Mouse (Mus musculus) forebrain, embryonic 12.5 days (tissue): ENCODE results near the gene Gabpb2. TPM values are rescaled to one million over a fixed set of nuclear protein-coding genes. Genes with fewer than 3 reads are reported as not detected.

Experiments used
- ATAC-seq: fragments of 200-750 bp; cut with Nextera tagmentation; 2 replicates; pipeline ENCODE4 v1.8.0; 2017; ENCODE audit warnings: moderate TSS enrichment; ENCODE audit not compliant: low FRiP score
- H3K27ac ChIP-seq: fragments of 300-500 bp; sonication (generic); 2 replicates; pipeline ENCODE4 v1.5.1; 2016; ENCODE audit warnings: mild to moderate bottlenecking
- H3K27me3 ChIP-seq: fragments of 300-500 bp; sonication (generic); 2 replicates; pipeline ENCODE4 v1.6.1; 2016; ENCODE audit warnings: mild to moderate bottlenecking
- H3K36me3 ChIP-seq: fragments of 300-500 bp; sonication (generic); replicated peaks from 2 replicates; pipeline ENCODE4 v1.6.1; 2016; ENCODE audit warnings: mild to moderate bottlenecking
- H3K4me1 ChIP-seq: fragments of 300-500 bp; sonication (generic); 2 replicates; pipeline ENCODE4 v1.6.1; 2016
- H3K4me2 ChIP-seq: fragments of 300-500 bp; sonication (generic); 2 replicates; pipeline ENCODE4 v1.6.1; 2016; ENCODE audit warnings: mild to moderate bottlenecking, moderate library complexity
- H3K4me3 ChIP-seq: fragments of 300-500 bp; sonication (generic); replicated peaks from 2 replicates; pipeline ENCODE4 v1.5.1; 2016; ENCODE audit warnings: mild to moderate bottlenecking
- H3K9ac ChIP-seq: fragments of 300-500 bp; sonication (generic); 2 replicates; pipeline ENCODE4 v1.6.1; 2016; ENCODE audit warnings: mild to moderate bottlenecking
- H3K9me3 ChIP-seq: fragments of 300-500 bp; sonication (generic); 2 replicates; pipeline ENCODE4 v1.6.1; 2016
- WGBS: fragments of 180-500 bp; shearing (Covaris S2); methylation state at CpG from one replicate; pipeline ENCODE4 v1.1.7; 2016; 5-methylcytosine and 5-hydroxymethylcytosine counted together
- polyA plus RNA-seq: library from polyadenylated mRNA; unstranded; fragments of >200 nt; fragmentation: Nextera tagmentation; extraction: Ambion mirVana; gene quantifications from 2 replicates; pipeline ENCODE4 v1.2.1, GENCODE M21; 2016

The Gabpb2 gene
- polyA plus RNA-seq, 1 experiment from 2014 or later: 12.5 TPM

- Histone ChIP-seq H3K4me1 (peaks cover 43% of the 10 kb centered on the region), H3K9ac (peak overlapping the region; percentile 86), H3K4me3 (peak overlapping the region; percentile 78), H3K27ac (peak overlapping the region; percentile 63), H3K36me3 (peaks cover 20% of the 10 kb centered on the region), H3K9me3 (no peaks in the 10 kb centered on the region), H3K4me2 (peak overlapping the region; percentile 72), H3K27me3 (peaks cover 16% of the 10 kb centered on the region)
- no peak for ATAC-seq
- WGBS: 2% methylated on average over 9 of the region's 9 CpGs
Measured at GRCm38 (mm10) chr3:95161618-95162344, 55.9 kb downstream of the Gabpb2 start.

GRCm38 (mm10) chr3:95161041-95161551 is 56.6 kb downstream of the Gabpb2 start:
- peak overlapping the region; percentile 63 for H3K27ac ChIP-seq
- H3K36me3 ChIP-seq: peaks cover 13% of the 10 kb centered on the region
- ATAC-seq: peak; percentile 21; the same call in 1 of the 2 replicates
- no peaks in the 10 kb centered on the region for H3K9me3 ChIP-seq
- H3K4me2 ChIP-seq: peak overlapping the region; percentile 72
- H3K9ac ChIP-seq: peak overlapping the region; percentile 86
- H3K4me1 ChIP-seq: peaks cover 43% of the 10 kb centered on the region
- 0% methylated on average over 30 of the region's 30 CpGs for WGBS
- peak overlapping the region; percentile 78 for H3K4me3 ChIP-seq
- peaks cover 16% of the 10 kb centered on the region for H3K27me3 ChIP-seq

- peaks cover 8% of the 10 kb centered on the region; the same call in 1 of the 2 replicates for H3K36me3 ChIP-seq
- WGBS: under 1% methylated on average over 66 of the region's 66 CpGs
- ATAC-seq: peak; percentile 97
- peaks cover 16% of the 10 kb centered on the region for H3K27me3 ChIP-seq
- H3K4me2 ChIP-seq: peak within 1 kb of the TSS; percentile 72
- H3K9me3 ChIP-seq: no peaks in the 10 kb centered on the region
- peak within 1 kb of the TSS; percentile 80 for H3K27ac ChIP-seq
- peak within 1 kb of the TSS; percentile 86 for H3K9ac ChIP-seq
- H3K4me3 ChIP-seq: peak within 1 kb of the TSS; percentile 78
- H3K4me1 ChIP-seq: peaks cover 43% of the 10 kb centered on the region
Measured at GRCm38 (mm10) chr3:95159987-95160963, 57.4 kb downstream of the Gabpb2 start, which contains the start of gene Sema6c. Gene Sema6c, plus strand, starts transcription at chr3:95160457.

- peaks cover 16% of the 10 kb centered on the region for H3K27me3 ChIP-seq
- 16% methylated on average over 8 of the region's 8 CpGs for WGBS
- H3K9me3 ChIP-seq: no peaks in the 10 kb centered on the region
- peaks cover 4% of the 10 kb centered on the region; the same call in 1 of the 2 replicates for H3K36me3 ChIP-seq
- H3K27ac ChIP-seq: no peak overlapping the region
- no peak for ATAC-seq
- peaks cover 40% of the 10 kb centered on the region for H3K4me1 ChIP-seq
- H3K9ac ChIP-seq: peak overlapping the region; percentile 86
- peak overlapping the region; percentile 78 for H3K4me3 ChIP-seq
- H3K4me2 ChIP-seq: peak overlapping the region; percentile 72
Measured at GRCm38 (mm10) chr3:95159511-95159986, 58.2 kb downstream of the Gabpb2 start.

- ATAC-seq: no peak
Measured at GRCm38 (mm10) chr3:95153874-95154273, 63.8 kb downstream of the Gabpb2 start.

GRCm38 (mm10) chr3:95147924-95148323 is 69.8 kb downstream of the Gabpb2 start:
- Histone ChIP-seq H3K27me3 (0 out of 2 replicates have a peak, but pooled peaks cover 3% of the 10 kb centered on the region), H3K36me3 (no peaks in the 10 kb centered on the region), H3K9ac (no peak overlapping the region), H3K4me1 (no peaks in the 10 kb centered on the region), H3K4me3 (no peak overlapping the region), H3K4me2 (no peak overlapping the region), H3K27ac (no peak overlapping the region), H3K9me3 (no peaks in the 10 kb centered on the region)
- no peak for ATAC-seq
- 60% methylated on average over 3 of the region's 3 CpGs for WGBS

More at GRCm38 (mm10) chr3:95153874-95154273, 63.8 kb downstream of the Gabpb2 start:
- 59% methylated on average over 4 of the region's 4 CpGs for WGBS
- H3K4me3 ChIP-seq: no peak overlapping the region
- H3K9me3 ChIP-seq: peaks cover 4% of the 10 kb centered on the region; the same call in 1 of the 2 replicates
- H3K9ac ChIP-seq: no peak overlapping the region
- peaks cover 11% of the 10 kb centered on the region for H3K27me3 ChIP-seq
- H3K27ac ChIP-seq: no peak overlapping the region
- H3K4me2 ChIP-seq: no peak overlapping the region
- no peaks in the 10 kb centered on the region for H3K4me1 ChIP-seq
- no peaks in the 10 kb centered on the region for H3K36me3 ChIP-seq

GRCm38 (mm10) chr3:95142617-95143011 is 75.1 kb downstream of the Gabpb2 start:
- ATAC-seq: peak; percentile 82
- Histone ChIP-seq H3K27me3 (no peaks in the 10 kb centered on the region), H3K9ac (no peak overlapping the region), H3K4me3 (no peak overlapping the region), H3K9me3 (no peaks in the 10 kb centered on the region), H3K27ac (no peak overlapping the region), H3K36me3 (peaks cover 16% of the 10 kb centered on the region), H3K4me1 (no peaks in the 10 kb centered on the region), H3K4me2 (no peak overlapping the region)
- 11% methylated on average over 5 of the region's 5 CpGs for WGBS

- WGBS: 82% methylated on average over 10 of the region's 10 CpGs
Measured at GRCm38 (mm10) chr3:95141952-95142616, 75.6 kb downstream of the Gabpb2 start, which contains the start of gene Tnfaip8l2. Gene Tnfaip8l2, minus strand, starts transcription at chr3:95142360.

GRCm38 (mm10) chr3:95141474-95141873 is 76.2 kb downstream of the Gabpb2 start:
- Histone ChIP-seq H3K27me3 (no peaks in the 10 kb centered on the region), H3K4me2 (no peak overlapping the region), H3K9ac (no peak overlapping the region), H3K27ac (no peak overlapping the region), H3K4me1 (no peaks in the 10 kb centered on the region), H3K9me3 (no peaks in the 10 kb centered on the region), H3K4me3 (no peak overlapping the region), H3K36me3 (peaks cover 16% of the 10 kb centered on the region)
- no peak for ATAC-seq
- WGBS: 94% methylated on average over 9 of the region's 9 CpGs

More at GRCm38 (mm10) chr3:95141952-95142616, 75.6 kb downstream of the Gabpb2 start, which contains the start of gene Tnfaip8l2:
- Histone ChIP-seq H3K4me2 (no peak within 1 kb of the TSS), H3K36me3 (peaks cover 16% of the 10 kb centered on the region), H3K4me1 (no peaks in the 10 kb centered on the region), H3K27me3 (no peaks in the 10 kb centered on the region), H3K9me3 (no peaks in the 10 kb centered on the region), H3K9ac (no peak within 1 kb of the TSS), H3K27ac (no peak within 1 kb of the TSS), H3K4me3 (no peak within 1 kb of the TSS)
- peak; percentile 41; the same call in 1 of the 2 replicates for ATAC-seq

- no peak for ATAC-seq
- 88% methylated on average over 6 of the region's 6 CpGs for WGBS
- H3K36me3 ChIP-seq: peaks cover 16% of the 10 kb centered on the region
Measured at GRCm38 (mm10) chr3:95140795-95141194, 76.9 kb downstream of the Gabpb2 start.

GRCm38 (mm10) chr3:95140289-95140595 is 77.5 kb downstream of the Gabpb2 start:
- no peaks in the 10 kb centered on the region for H3K27me3 ChIP-seq
- H3K27ac ChIP-seq: no peak overlapping the region
- H3K4me3 ChIP-seq: no peak overlapping the region
- H3K9me3 ChIP-seq: no peaks in the 10 kb centered on the region
- peaks cover 5% of the 10 kb centered on the region for H3K4me1 ChIP-seq
- peaks cover 16% of the 10 kb centered on the region for H3K36me3 ChIP-seq
- H3K4me2 ChIP-seq: no peak overlapping the region
- ATAC-seq: no peak
- whole genome bisulfite sequencing: 66% methylated on average over 18 of the region's 18 CpGs
- peak overlapping the region; percentile 12; the same call in 1 of the 2 replicates for H3K9ac ChIP-seq

More at GRCm38 (mm10) chr3:95140795-95141194, 76.9 kb downstream of the Gabpb2 start:
- no peak overlapping the region for H3K4me3 ChIP-seq
- no peak overlapping the region for H3K9ac ChIP-seq
- H3K4me2 ChIP-seq: no peak overlapping the region
- H3K27me3 ChIP-seq: no peaks in the 10 kb centered on the region
- no peaks in the 10 kb centered on the region for H3K4me1 ChIP-seq
- H3K9me3 ChIP-seq: no peaks in the 10 kb centered on the region
- H3K27ac ChIP-seq: no peak overlapping the region
